Mouse (Mus musculus): ENCODE data around the gene Timm29.
"Not testable (repeated sequence)": the region's sequence is repeated elsewhere in the genome, so short reads cannot be mapped to it uniquely, and the experiment has no call there.

Gene Timm29

GRCm38 (mm10) chr9:21585401-21585800, 7.1 kb upstream of the Timm29 start:
- DNase-seq: no peak

GRCm38 (mm10) chr9:21587678-21588349, 4.7 kb upstream of the Timm29 start:
- no peak for DNase-seq

GRCm38 (mm10) chr9:21588350-21588749, 4.2 kb upstream of the Timm29 start:
- DNase-seq: peak; percentile 12 to 39

- DNase-seq: no peak
These were observed 3.0 kb upstream of the Timm29 start for GRCm38 (mm10) chr9:21589538-21589937.

GRCm38 (mm10) chr9:21591127-21591830, 1.2 kb upstream of the Timm29 start:
- no peak for DNase-seq

- DNase-seq: no peak
These were observed 455 bp upstream of the Timm29 start for GRCm38 (mm10) chr9:21591831-21592702.

- DNase-seq: peak; percentile 43 to 68
These were observed 700 bp downstream of the Timm29 start for GRCm38 (mm10) chr9:21593122-21593721.

- DNase-seq: not testable (repeated sequence)
These were observed 1.8 kb downstream of the Timm29 start for GRCm38 (mm10) chr9:21594350-21594749.

- no peak for DNase-seq
These were observed 2.3 kb downstream of the Timm29 start for GRCm38 (mm10) chr9:21594838-21595237.

- peak in 1 of 2 experiments; percentile 56 for DNase-seq
These were observed 5.7 kb downstream of the Timm29 start for GRCm38 (mm10) chr9:21598198-21598597.

- DNase-seq: no peak
These were observed 7.7 kb downstream of the Timm29 start for GRCm38 (mm10) chr9:21600186-21600585.

- no peak for DNase-seq
These were observed 8.6 kb downstream of the Timm29 start for GRCm38 (mm10) chr9:21601073-21601472.

GRCm38 (mm10) chr9:21601722-21602399, 9.3 kb downstream of the Timm29 start:
- DNase-seq: peak; percentile 71 to 82

- no peak for DNase-seq
These were observed 11.6 kb downstream of the Timm29 start for GRCm38 (mm10) chr9:21604119-21604518.

- DNase-seq: no peak
These were observed 13.3 kb downstream of the Timm29 start for GRCm38 (mm10) chr9:21605865-21606264.

GRCm38 (mm10) chr9:21606648-21607047, 14.1 kb downstream of the Timm29 start:
- DNase-seq: no peak

GRCm38 (mm10) chr9:21609861-21610260, 17.3 kb downstream of the Timm29 start:
- DNase-seq: no peak

GRCm38 (mm10) chr9:21614864-21615616, 22.5 kb downstream of the Timm29 start:
- DNase-seq: no peak

- DNase-seq: peak; percentile 99
These were observed 23.2 kb downstream of the Timm29 start, which contains the start of gene Smarca4 for GRCm38 (mm10) chr9:21615617-21616231. Gene Smarca4, plus strand, starts transcription at chr9:21616169.

- DNase-seq: peak; percentile 90 to 96
These were observed 23.8 kb downstream of the Timm29 start for GRCm38 (mm10) chr9:21616232-21616781.

- DNase-seq: peak; percentile 18 to 36
These were observed 24.5 kb downstream of the Timm29 start for GRCm38 (mm10) chr9:21617066-21617465.
